Mouse (Mus musculus): ENCODE measurements around the gene Zc3h8. TPM values are rescaled to one million over a fixed set of nuclear protein-coding genes. Genes with fewer than 3 reads are reported as not detected.

The Zc3h8 gene
- total RNA-seq, 2 experiments from 2014 or later: 3.2 to 3.5 TPM

DNA sequence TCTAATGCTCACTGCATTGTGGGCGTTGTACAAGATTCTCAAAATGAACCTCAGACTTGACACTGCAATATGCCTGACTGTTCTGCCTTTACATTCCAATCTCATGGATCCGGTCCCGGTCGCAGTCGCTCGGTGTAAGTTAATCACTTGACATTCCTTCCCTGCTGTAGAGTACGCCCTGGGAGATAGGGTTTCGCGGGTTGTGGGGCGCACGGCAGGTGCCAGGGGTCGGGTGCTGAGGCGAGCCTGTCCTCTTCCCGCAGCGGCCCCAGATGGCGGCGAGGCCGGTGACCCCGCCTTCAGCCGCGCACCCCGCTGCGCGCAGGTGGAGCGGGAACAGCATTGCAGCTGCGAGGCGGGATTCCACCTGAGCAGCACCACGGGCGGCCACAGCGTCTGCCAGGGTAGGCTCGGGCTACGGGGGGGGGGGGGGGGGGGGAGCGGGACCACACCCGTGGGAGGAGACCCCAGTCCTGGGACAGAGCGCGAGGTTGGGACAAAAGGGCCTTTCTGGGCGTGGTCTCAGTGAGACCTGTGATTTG lies 51.6 kb downstream of the Zc3h8 start:
- intact Hi-C loops (cut with DNase I): no loop called here

DNA sequence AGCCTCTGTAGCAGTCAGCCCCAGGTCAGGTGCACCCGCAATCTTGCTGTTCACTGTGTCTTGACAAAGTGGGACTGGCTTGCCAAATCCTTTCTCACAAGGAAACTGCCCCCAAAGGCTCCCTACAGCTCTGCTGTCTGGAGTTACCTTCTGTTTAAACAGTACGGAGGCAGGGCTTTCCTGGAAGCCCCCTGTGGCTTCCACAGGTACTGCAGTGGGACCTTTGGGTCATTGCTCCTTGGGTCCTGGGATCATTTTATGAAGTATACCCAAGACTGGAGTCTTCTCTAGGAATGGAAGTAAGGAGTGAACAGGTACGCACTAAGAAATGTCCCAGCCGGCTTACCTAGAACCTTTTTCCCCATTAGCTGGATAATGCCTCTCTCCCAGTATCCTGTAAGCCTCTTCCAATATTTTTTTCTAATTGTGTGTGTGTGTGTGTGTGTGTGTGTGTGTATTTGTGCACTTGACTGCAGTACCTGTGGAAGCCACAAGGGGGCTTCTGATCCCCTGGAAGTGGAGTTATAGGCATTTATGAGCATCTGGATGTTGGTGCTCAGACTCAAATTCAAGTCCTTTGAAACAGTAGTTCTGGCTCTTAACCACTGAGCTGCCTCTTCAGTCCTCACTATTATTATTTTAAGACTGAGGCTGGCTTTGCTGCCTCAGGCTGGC lies 53.1 kb downstream of the Zc3h8 start:
- intact Hi-C loops (cut with DNase I): no loop called here
- DNase-seq: no peak

More for the DNA sequence above, 51.6 kb downstream of the Zc3h8 start:
- no peak for DNase-seq

DNA sequence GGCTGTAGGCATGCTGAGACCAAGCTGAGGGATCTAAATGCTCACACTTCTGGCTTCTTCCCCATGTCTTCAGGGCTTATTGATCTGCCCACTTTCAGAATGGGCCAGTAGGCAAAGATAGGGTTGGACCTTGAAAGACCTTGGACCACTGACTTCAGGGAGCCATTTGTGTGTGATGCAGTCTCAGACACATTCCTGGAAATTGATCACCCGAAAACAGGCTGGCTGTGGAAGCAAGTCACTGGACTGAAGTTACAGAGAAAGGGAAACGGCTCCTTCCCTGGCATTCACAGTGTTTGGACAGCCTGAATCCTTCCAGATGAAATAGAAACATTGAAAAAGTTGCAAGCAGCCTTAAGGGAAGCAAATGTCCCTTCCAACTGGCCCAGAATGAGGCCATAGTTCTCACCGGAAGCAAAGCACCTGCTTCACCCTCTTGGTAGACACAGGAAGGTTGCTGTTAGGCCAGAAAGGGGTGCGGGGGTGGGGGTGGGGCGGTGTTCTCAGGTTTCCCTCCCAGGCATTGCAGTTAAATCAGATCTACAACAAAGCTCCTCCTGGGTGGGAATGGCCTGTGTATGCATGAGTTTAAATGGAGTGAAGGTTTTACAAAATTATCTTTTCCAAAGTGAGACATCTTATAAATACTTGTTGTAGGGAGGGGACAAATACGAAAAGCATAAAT lies 55.9 kb downstream of the Zc3h8 start:
- intact Hi-C loops (cut with DNase I): no loop called here
- no peak for DNase-seq

DNA sequence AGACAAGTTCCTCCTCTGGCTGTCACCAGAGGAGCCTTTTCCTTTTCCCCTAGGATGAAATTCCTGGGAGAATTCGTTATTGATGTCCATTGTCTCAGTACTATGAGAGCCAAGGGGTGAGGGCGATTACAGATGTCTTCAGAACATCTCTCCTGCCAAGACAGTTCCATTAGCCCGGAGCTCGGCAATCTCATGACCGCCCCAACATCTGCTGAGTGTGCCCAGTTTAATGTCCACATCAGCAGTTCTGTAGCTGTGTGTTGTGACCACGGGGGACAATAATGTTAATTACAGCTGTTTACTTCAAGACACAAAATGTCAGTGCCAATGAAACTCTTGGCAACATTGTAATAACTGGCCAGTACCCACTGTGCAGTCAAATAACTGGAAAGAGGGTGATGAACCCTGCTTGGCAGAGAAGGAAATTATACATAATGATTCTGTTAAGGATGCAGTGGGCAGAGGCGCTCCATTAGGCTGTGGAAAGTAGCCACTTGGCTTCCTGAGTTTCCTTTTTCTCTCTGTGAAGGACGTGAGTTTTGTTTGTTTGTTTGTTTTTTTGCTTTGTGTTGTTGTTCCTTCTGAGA lies 58.6 kb downstream of the Zc3h8 start:
- intact Hi-C loops (cut with DNase I): no loop called here
- no peak for DNase-seq

DNA sequence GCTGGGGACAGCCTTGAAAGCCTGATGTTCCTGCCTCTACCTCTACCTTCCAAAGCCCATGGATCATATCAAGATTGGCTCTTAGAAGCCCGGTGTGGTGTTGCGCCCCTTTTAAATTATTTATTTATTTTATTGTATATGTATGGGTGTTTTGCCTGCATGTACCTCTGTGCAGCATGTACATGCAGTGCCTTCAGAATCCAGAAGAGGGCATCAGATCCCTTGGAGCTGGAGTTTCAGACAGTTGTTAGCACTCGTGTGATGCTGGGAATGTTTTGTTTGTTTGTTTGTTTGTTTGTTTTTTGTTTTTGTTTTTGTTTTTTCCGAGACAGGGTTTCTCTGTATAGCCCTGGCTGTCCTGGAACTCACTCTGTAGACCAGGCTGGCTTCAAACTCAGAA lies 62.6 kb downstream of the Zc3h8 start:
- intact Hi-C loops (cut with DNase I): no loop called here
- DNase-seq: no peak

Small RNAs within 50 kb of the gene (microRNA-seq; reads per million reads assigned to microRNA genes)
- 0 reads per million in 2 experiments for gene Gm22859

Other genes with a start within 250 kb of the Zc3h8 start
- 1 to 10 TPM; 5.2 to 6.7 TPM for gene Mertk, start 245.1 kb downstream of the Zc3h8 start, total RNA-seq (2021)
- gene Tmem87b, start 126.0 kb downstream of the Zc3h8 start, total RNA-seq (2021): 10 to 100 TPM; 24.0 to 25.5 TPM
- gene Fbln7, start 81.1 kb downstream of the Zc3h8 start, total RNA-seq (2021): 1 to 10 TPM in 1 of 2 experiments, under 1 TPM in 1; 0.82 to 1.1 TPM
- gene Zc3h6, start 23.3 kb upstream of the Zc3h8 start, total RNA-seq (2021): 1 to 10 TPM; 3.8 to 5.1 TPM
- 10 to 100 TPM; 14.7 to 16.3 TPM for gene Gm10762, start 23.6 kb upstream of the Zc3h8 start, total RNA-seq (2021)
- gene Vinac1, start 104.1 kb upstream of the Zc3h8 start, total RNA-seq (2021): not detected
- 10 to 100 TPM; 18.1 to 20.2 TPM for gene Ttl, start 121.9 kb upstream of the Zc3h8 start, total RNA-seq (2021)
- 10 to 100 TPM; 10.4 to 14.1 TPM for gene Polr1b, start 156.9 kb upstream of the Zc3h8 start, total RNA-seq (2021)
- 10 to 100 TPM; 11.6 to 13.9 TPM for gene Chchd5, start 185.6 kb upstream of the Zc3h8 start, total RNA-seq (2021)

Data from heart, postnatal 10 days (tissue).